Mouse (Mus musculus) cortical plate, adult 2 months (tissue): Measurements from ENCODE around the gene Bfsp1.

Experiments
- CTCF ChIP-seq: fragments of 200-500 bp; IDR thresholded peaks from 2 replicates; pipeline ENCODE4 v1.5.1; 2011; ENCODE audit warnings: mild to moderate bottlenecking, control low read depth, low read length; ENCODE audit not compliant: insufficient read depth; ENCODE audit errors: extremely low read depth
- POLR2A ChIP-seq: fragments of 200-500 bp; IDR thresholded peaks from 2 replicates; pipeline ENCODE4 v1.6.1; 2011; ENCODE audit warnings: mild to moderate bottlenecking, low read length, control low read depth; ENCODE audit not compliant: insufficient read depth; ENCODE audit errors: extremely low read depth

DNA sequence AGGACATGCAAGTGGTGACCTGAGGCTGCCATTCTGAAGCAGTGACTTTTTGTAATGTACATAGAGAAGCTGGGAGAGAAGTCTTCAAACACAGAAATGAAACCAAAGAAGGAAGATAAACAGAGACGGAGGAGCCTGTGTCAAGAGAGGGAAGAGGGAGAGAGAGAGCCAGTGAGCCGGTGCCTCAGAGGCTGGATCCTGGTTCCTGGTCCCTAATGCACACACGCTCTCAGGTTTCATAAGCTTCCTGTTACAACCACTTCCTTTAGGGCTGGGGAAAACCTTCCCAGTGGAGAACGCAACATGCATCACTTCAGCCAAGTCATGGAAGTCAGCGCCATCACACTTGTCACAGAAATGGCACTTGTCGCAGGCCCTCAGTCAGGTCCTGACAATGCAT is 28.9 kb downstream of the Bfsp1 start:
- TF ChIP-seq CTCF (no peak), POLR2A (no peak)
